Mouse (Mus musculus) MEL (cell line): ENCODE measurements around the gene Vmn1r82. TPM values are rescaled to one million over a fixed set of nuclear protein-coding genes. Genes with fewer than 3 reads are reported as not detected.

Experiments
- DNase-seq: peaks from one replicate; pipeline ENCODE4 v3.0.0; 2011; ENCODE audit warnings: low read depth, low spot score
- H3K27ac ChIP-seq: 2 replicates; pipeline ENCODE4 v1.5.1; 2012; ENCODE audit warnings: low read depth, mild to moderate bottlenecking, control low read depth, low read length, moderate library complexity; ENCODE audit not compliant: control insufficient read depth
- H3K27me3 ChIP-seq, 2 experiments: fragments of 150-350 bp in 1 of 2; sonication (generic) in 1 of 2; 2 replicates each; pipeline ENCODE4 v1.6.1; 2012; ENCODE audit warnings: low read length in 2 of 2, mild to moderate bottlenecking in 2 of 2, improper control_type of control experiment in 1 of 2, moderate library complexity in 1 of 2; ENCODE audit not compliant: insufficient read depth in 2 of 2, control insufficient read depth in 1 of 2
- H3K36me3 ChIP-seq, 2 experiments: 2 replicates each; pipeline ENCODE4 v1.6.1; 2012 to 2014; ENCODE audit warnings: low read length in 2 of 2, improper control_type of control experiment in 1 of 2, inconsistent platforms in 1 of 2, mild to moderate bottlenecking in 1 of 2; ENCODE audit not compliant: insufficient read depth in 2 of 2, control insufficient read depth in 1 of 2
- H3K4me1 ChIP-seq, 2 experiments: fragments of 150-350 bp in 1 of 2; sonication (generic) in 1 of 2; 2 replicates each; pipeline ENCODE4 v1.6.1; 2012; ENCODE audit warnings: low read length in 2 of 2, improper control_type of control experiment in 1 of 2, mild to moderate bottlenecking in 1 of 2; ENCODE audit not compliant: insufficient read depth in 2 of 2, control insufficient read depth in 1 of 2
- H3K4me3 ChIP-seq, 2 experiments: fragments of 150-350 bp in 1 of 2; sonication (generic) in 1 of 2; 2 replicates each; pipeline ENCODE4 v1.5.1; 2012; ENCODE audit warnings: low read depth in 2 of 2, low read length in 2 of 2, mild to moderate bottlenecking in 2 of 2, moderate library complexity in 2 of 2, control low read depth in 1 of 2, improper control_type of control experiment in 1 of 2; ENCODE audit not compliant: control insufficient read depth in 1 of 2, insufficient read depth in 1 of 2
- H3K79me2 ChIP-seq: 2 replicates; pipeline ENCODE4 v1.6.1; 2012; ENCODE audit warnings: mild to moderate bottlenecking, low read length, moderate library complexity; ENCODE audit not compliant: control insufficient read depth, poor library complexity, insufficient read depth
- H3K9ac ChIP-seq: 2 replicates; pipeline ENCODE4 v1.6.1; 2012; ENCODE audit warnings: low read depth, mild to moderate bottlenecking, control low read depth, low read length, moderate library complexity; ENCODE audit not compliant: control insufficient read depth, poor library complexity, severe bottlenecking
- H3K9me3 ChIP-seq: fragments of 150-350 bp; sonication (generic); replicated peaks from 2 replicates; pipeline ENCODE4 v1.6.1; 2012; ENCODE audit warnings: mild to moderate bottlenecking, low read length, improper control_type of control experiment, moderate library complexity; ENCODE audit not compliant: insufficient read depth
- BHLHE40 ChIP-seq: IDR thresholded peaks from 2 replicates; pipeline ENCODE4 v1.6.1; 2012; ENCODE audit warnings: low read depth, mild to moderate bottlenecking, inconsistent platforms, low read length, improper control_type of control experiment, borderline replicate concordance
- ETS1 ChIP-seq: IDR thresholded peaks from 2 replicates; pipeline ENCODE4 v1.6.1; 2012; ENCODE audit warnings: low read depth, mild to moderate bottlenecking, inconsistent platforms, low read length, improper control_type of control experiment, moderate library complexity
- GABPA ChIP-seq: IDR thresholded peaks from 2 replicates; pipeline ENCODE4 v1.6.1; 2012; ENCODE audit warnings: low read depth, mild to moderate bottlenecking, inconsistent platforms, low read length, improper control_type of control experiment, moderate library complexity
- MAFK ChIP-seq: IDR thresholded peaks from 2 replicates; pipeline ENCODE4 v1.6.1; 2011; ENCODE audit warnings: low read depth, mild to moderate bottlenecking, low read length, improper control_type of control experiment, borderline replicate concordance
- MXI1 ChIP-seq: IDR thresholded peaks from 2 replicates; pipeline ENCODE4 v1.6.1; 2011; ENCODE audit warnings: mild to moderate bottlenecking, low read depth, low read length, improper control_type of control experiment
- NRF1 ChIP-seq: IDR thresholded peaks from 2 replicates; pipeline ENCODE4 v1.6.1; 2014; ENCODE audit warnings: low read depth, mild to moderate bottlenecking, inconsistent platforms, low read length, improper control_type of control experiment, moderate library complexity; ENCODE audit not compliant: poor library complexity, insufficient read depth, severe bottlenecking
- POLR2AphosphoS5 ChIP-seq: IDR thresholded peaks from 2 replicates; pipeline ENCODE4 v1.6.1; 2012; ENCODE audit warnings: low read depth, borderline replicate concordance, mild to moderate bottlenecking, inconsistent platforms, low read length, moderate library complexity, mixed read lengths
- USF1 ChIP-seq: IDR thresholded peaks from 2 replicates; pipeline ENCODE4 v1.6.1; 2014; ENCODE audit warnings: low read depth, mild to moderate bottlenecking, inconsistent platforms, low read length, improper control_type of control experiment, moderate library complexity
- polyA plus RNA-seq, 2 experiments: library from polyadenylated mRNA; stranded (reverse) in 1 of 2; unstranded in 1 of 2; fragments of >175 nt in 1 of 2; fragments of >200 nt in 1 of 2; gene quantifications; 2 replicates each; pipeline versions ENCODE4 v1.2.1 to v1.2.4; 2012; ENCODE audit warnings: low replicate concordance in 2 of 2, low read depth in 1 of 2; ENCODE audit not compliant: insufficient read length in 2 of 2, insufficient read depth in 1 of 2, missing spikeins in 1 of 2
- total RNA-seq: library from RNA; depleted of rRNA; stranded (reverse); fragments of 300-350 nt; gene quantifications from 2 replicates; pipeline ENCODE4 v1.2.3, GENCODE M21; 2012; rRNA removed

Gene Vmn1r82
- total and polyA plus RNA-seq, 3 experiments, result not detected

- no peaks in the 10 kb centered on the region for H3K9me3 ChIP-seq
- no peaks in the 10 kb centered on the region for H3K79me2 ChIP-seq
- no peak for TF ChIP-seq NRF1
- TF ChIP-seq MXI1, result no peak
- TF ChIP-seq BHLHE40, result no peak
- TF ChIP-seq USF1, result no peak
- no peak for TF ChIP-seq ETS1
- no peak for TF ChIP-seq POLR2AphosphoS5
- no peak for TF ChIP-seq GABPA
- no peak for TF ChIP-seq MAFK
- H3K4me3 ChIP-seq, result no peak within 1 kb of the TSS
- H3K9ac ChIP-seq, result no peak within 1 kb of the TSS
- H3K36me3 ChIP-seq, result no peaks in the 10 kb centered on the region
- no peaks in the 10 kb centered on the region for H3K4me1 ChIP-seq
- no peak for DNase-seq
- no peaks in the 10 kb centered on the region for H3K27me3 ChIP-seq
- no peak within 1 kb of the TSS for H3K27ac ChIP-seq
These were observed 29.2 kb downstream of the Vmn1r82 start, which contains the start of gene Vmn1r83 for GRCm38 (mm10) chr7:12329381-12329780. TSS of gene Vmn1r83 (minus strand) at chr7:12329481.

Other genes with a start within 250 kb of the Vmn1r82 start
- gene Vmn1r78, start 150.2 kb upstream of the Vmn1r82 start, total RNA-seq, result not detected in 2 replicates
- not detected for gene Vmn1r78, start 150.2 kb upstream of the Vmn1r82 start, polyA plus RNA-seq
- gene Vmn1r79, start 129.2 kb upstream of the Vmn1r82 start, total RNA-seq, result not detected in 2 replicates
- gene Vmn1r79, start 129.2 kb upstream of the Vmn1r82 start, polyA plus RNA-seq, result not detected
- not detected in 2 replicates for gene Vmn1r80, start 111.1 kb upstream of the Vmn1r82 start, total RNA-seq
- not detected for gene Vmn1r80, start 111.1 kb upstream of the Vmn1r82 start, polyA plus RNA-seq
- not detected in 2 replicates for gene Vmn1r81, start 32.2 kb upstream of the Vmn1r82 start, total RNA-seq
- not detected for gene Vmn1r81, start 32.2 kb upstream of the Vmn1r82 start, polyA plus RNA-seq
- gene Vmn1r83, start 29.1 kb downstream of the Vmn1r82 start, total RNA-seq, result not detected in 2 replicates
- gene Vmn1r83, start 29.1 kb downstream of the Vmn1r82 start, polyA plus RNA-seq, result not detected
- gene Vmn1r84, start 68.8 kb downstream of the Vmn1r82 start, total RNA-seq, result not detected in 2 replicates
- gene Vmn1r84, start 68.8 kb downstream of the Vmn1r82 start, polyA plus RNA-seq, result not detected
- gene Zfp551, start 122.3 kb downstream of the Vmn1r82 start, total RNA-seq, result not detected in 2 replicates
- gene Zfp551, start 122.3 kb downstream of the Vmn1r82 start, polyA plus RNA-seq, result not detected
- 3.0 and 3.1 TPM in 2 replicates for gene Zfp606, start 177.9 kb downstream of the Vmn1r82 start, total RNA-seq
- gene Zfp606, start 177.9 kb downstream of the Vmn1r82 start, polyA plus RNA-seq, result 1 to 10 TPM in 1 of 2 experiments, not detected in 1; 2.5 TPM
- not detected in 2 replicates for gene 2900092C05Rik, start 212.1 kb downstream of the Vmn1r82 start, total RNA-seq
- gene 2900092C05Rik, start 212.1 kb downstream of the Vmn1r82 start, polyA plus RNA-seq, result not detected